Mouse (Mus musculus) brain, embryonic 14.5 days (tissue): Measurements from ENCODE around the gene Negr1.

ENCODE experiments used
- CTCF ChIP-seq: fragments of 200-500 bp; IDR thresholded peaks from 2 replicates; pipeline ENCODE4 v1.5.1; 2012; ENCODE audit warnings: inconsistent platforms, mild to moderate bottlenecking, moderate library complexity, borderline replicate concordance; ENCODE audit not compliant: insufficient read depth, insufficient read length; ENCODE audit errors: extremely low read depth
- POLR2A ChIP-seq: fragments of 200-500 bp; IDR thresholded peaks from 2 replicates; pipeline ENCODE4 v1.6.1; 2012; ENCODE audit warnings: mild to moderate bottlenecking, inconsistent platforms, borderline replicate concordance; ENCODE audit not compliant: poor library complexity, insufficient read depth, insufficient read length, severe bottlenecking; ENCODE audit errors: extremely low read depth

DNA sequence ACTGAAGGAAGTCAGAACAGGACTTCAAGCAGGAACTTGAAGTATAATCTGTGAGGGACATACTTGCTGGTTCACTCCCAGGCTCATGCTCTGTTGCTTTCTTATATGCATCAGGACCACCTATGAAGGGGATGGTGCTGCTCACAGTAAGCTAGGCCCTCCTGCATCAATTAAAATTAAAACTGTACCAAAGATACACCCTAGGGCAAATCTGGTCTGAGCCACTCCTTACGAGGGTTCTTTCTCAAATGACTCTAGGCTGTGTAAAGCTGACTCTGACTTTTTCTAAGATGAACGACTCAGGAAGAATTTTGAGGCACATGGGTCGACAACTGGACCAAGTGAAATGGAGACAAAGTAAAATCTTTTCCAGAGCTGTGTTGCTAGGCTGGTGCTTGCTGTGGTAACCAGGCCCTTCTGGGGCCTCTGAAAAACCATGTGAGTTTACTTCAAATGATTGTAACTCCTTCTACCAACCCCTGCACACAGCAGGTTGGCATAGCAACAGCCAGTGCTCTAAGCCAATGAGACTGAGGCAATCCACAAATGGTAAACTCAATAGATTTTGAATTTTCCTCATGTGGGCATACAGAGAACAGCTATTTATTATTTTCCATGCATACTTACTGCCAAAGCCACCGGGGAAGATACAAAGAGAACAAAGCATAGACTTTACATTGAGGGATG lies 742.0 kb downstream of the Negr1 start:
- TF ChIP-seq CTCF = no peak
- TF ChIP-seq POLR2A = no peak
